Mouse (Mus musculus) cerebellum, adult 2 months (tissue): ENCODE data around the gene Smco4.

Experiments
- CTCF ChIP-seq: fragments of 200-500 bp; IDR thresholded peaks from 2 replicates; pipeline ENCODE4 v1.5.1; 2011; ENCODE audit warnings: low read depth, mild to moderate bottlenecking, control low read depth, low read length, moderate library complexity, borderline replicate concordance; ENCODE audit not compliant: insufficient read depth
- POLR2A ChIP-seq: fragments of 200-500 bp; IDR thresholded peaks from 2 replicates; pipeline ENCODE4 v1.6.1; 2011; ENCODE audit warnings: low read length, control low read depth, borderline replicate concordance; ENCODE audit not compliant: insufficient read depth

DNA sequence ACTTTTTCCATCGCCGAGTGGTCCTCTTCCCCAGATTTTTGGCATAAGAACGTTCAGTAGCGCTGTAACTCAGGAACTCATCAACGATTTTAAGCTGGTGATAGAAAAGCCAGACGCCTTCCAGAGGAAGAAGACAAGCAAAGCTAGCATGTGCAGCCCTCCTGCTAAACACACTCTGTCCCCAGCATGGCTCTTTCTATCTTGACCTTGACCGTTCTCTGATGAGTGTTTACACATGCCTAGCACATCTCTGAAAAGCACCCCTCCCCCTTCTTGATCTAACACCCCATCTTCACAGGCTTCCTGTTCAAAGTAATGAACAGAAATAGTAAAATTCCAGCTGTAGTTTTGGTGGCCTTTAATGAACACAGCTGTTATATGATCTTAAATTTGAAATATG lies 35.1 kb downstream of the Smco4 start:
- TF ChIP-seq CTCF (no peak), POLR2A (no peak)
